Mouse (Mus musculus) hindbrain, embryonic 14.5 days (tissue): Measurements from ENCODE around the gene Sprn. TPM values are rescaled to one million over a fixed set of nuclear protein-coding genes. Genes with fewer than 3 reads are reported as not detected.

Experiments
- ATAC-seq: fragments of 200-750 bp; cut with Nextera tagmentation; 2 replicates; pipeline ENCODE4 v1.8.0; 2017; ENCODE audit warnings: moderate number of reproducible peaks, mild to moderate bottlenecking, moderate TSS enrichment, moderate library complexity; ENCODE audit not compliant: low FRiP score
- DNase-seq: peaks from one replicate; pipeline ENCODE4 v3.0.0-alpha.2; 2015; ENCODE audit warnings: low spot score
- H3K27ac ChIP-seq: fragments of 300-500 bp; sonication (generic); 2 replicates; pipeline ENCODE4 v1.5.1; 2014; ENCODE audit warnings: mild to moderate bottlenecking, moderate library complexity
- H3K27me3 ChIP-seq: fragments of 300-500 bp; sonication (generic); 2 replicates; pipeline ENCODE4 v1.6.1; 2014; ENCODE audit warnings: mild to moderate bottlenecking, low read length, mixed read lengths; ENCODE audit not compliant: control insufficient read depth, insufficient read depth
- H3K36me3 ChIP-seq: fragments of 300-500 bp; sonication (generic); replicated peaks from 2 replicates; pipeline ENCODE4 v1.6.1; 2014; ENCODE audit not compliant: control insufficient read depth, insufficient read depth
- H3K4me1 ChIP-seq: fragments of 300-500 bp; sonication (generic); replicated peaks from 2 replicates; pipeline ENCODE4 v1.6.1; 2014; ENCODE audit warnings: antibody characterized with exemption, low read length, mixed read lengths; ENCODE audit not compliant: control insufficient read depth, insufficient read depth
- H3K4me2 ChIP-seq: fragments of 300-500 bp; sonication (generic); replicated peaks from 2 replicates; pipeline ENCODE4 v1.6.1; 2014; ENCODE audit warnings: mild to moderate bottlenecking, moderate library complexity
- H3K4me3 ChIP-seq: fragments of 300-500 bp; sonication (generic); replicated peaks from 2 replicates; pipeline ENCODE4 v1.5.1; 2014; ENCODE audit warnings: mild to moderate bottlenecking, low read length
- H3K9ac ChIP-seq: fragments of 300-500 bp; sonication (generic); 2 replicates; pipeline ENCODE4 v1.6.1; 2014
- H3K9me3 ChIP-seq: fragments of 300-500 bp; sonication (generic); 2 replicates; pipeline ENCODE4 v1.6.1; 2016; ENCODE audit warnings: low read length; ENCODE audit not compliant: control insufficient read depth
- WGBS: fragments of 180-500 bp; shearing (Covaris S2); extraction: QIAGEN DNeasy Blood & Tissue Kit; methylation state at CpG from one replicate; pipeline ENCODE4 v1.1.7; 2014; 5-methylcytosine and 5-hydroxymethylcytosine counted together
- polyA plus RNA-seq: library from polyadenylated mRNA; unstranded; fragments of >200 nt; fragmentation: Nextera tagmentation; extraction: Ambion mirVana; gene quantifications from 2 replicates; pipeline ENCODE4 v1.2.1, GENCODE M21; 2014

The Sprn gene
- polyA plus RNA-seq, 1 experiment from 2014 or later, result 18.7 TPM

DNA sequence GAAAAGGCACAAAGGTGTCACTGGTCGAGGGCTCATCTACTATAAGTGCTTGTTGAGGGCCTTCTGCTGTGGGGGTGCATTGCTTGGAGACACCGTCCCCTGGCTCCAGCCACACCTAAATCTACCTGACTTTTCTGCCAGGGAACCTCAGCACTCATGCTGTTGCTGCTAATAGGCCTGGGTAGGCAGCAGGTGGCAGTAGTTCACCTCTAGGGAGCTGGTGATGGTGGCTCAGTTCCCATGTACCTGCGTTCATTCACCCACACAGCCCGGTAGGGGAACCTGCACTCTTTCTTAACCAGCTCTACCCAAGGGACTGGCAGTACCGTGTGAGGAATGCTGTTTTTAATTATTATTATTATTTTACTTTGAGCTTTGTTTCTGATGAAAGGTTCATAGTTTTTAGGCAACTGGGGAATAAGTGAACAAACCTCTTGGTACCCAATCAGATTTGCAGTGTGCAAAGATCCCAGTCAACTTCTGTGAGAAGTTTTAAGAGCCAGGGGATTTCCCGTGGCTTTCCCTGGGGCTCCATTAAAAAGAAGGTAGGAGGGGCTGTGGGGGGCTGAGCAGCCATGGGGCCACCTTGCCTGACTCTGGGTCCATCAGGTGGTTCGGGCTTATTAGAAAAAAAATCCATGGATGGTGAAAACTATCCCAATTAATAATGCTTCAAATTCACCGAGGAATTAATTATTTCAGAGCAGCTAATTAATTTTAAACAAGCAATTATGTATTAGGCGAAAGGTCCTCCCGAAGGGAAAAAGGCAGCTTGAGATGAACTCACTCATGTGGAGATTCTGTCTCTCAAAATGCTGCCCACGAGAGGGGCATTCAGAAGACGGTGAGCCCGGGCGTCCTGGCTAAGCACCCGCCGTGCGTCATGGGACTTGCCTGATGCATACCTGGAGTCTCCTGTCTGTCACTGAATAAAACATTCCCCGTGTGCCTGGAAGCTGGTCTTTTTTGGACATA lies 32.3 kb upstream of the Sprn start:
- no peak for ATAC-seq
- 61% methylated on average over 18 of the region's 18 CpGs for WGBS
- peak; percentile 26 for DNase-seq

DNA sequence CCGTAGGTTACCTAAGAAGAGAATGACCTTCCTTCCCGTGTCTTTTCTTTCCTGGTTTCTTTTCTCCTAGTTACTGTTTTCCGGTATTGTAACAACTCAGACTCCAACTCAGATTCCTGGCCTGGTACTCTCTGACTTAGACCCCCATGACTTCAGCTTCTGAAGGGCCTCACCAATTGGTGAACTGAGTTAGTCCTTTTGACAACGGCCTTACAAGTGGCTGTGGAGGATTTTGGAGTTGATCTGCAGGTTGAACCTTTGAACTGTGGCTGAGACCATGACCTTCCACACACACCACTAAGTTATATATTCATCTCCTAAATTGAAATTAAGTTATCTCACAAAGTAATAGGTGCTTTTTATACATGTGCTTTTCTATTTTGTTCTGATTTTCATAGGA lies 29.5 kb upstream of the Sprn start:
- H3K36me3 ChIP-seq, result no peaks in the 10 kb centered on the region
- no peaks in the 10 kb centered on the region for H3K27me3 ChIP-seq
- no peak for ATAC-seq
- no peak overlapping the region for H3K27ac ChIP-seq
- no peak overlapping the region for H3K4me2 ChIP-seq
- WGBS, result 89% methylated on average over 4 of the region's 4 CpGs
- DNase-seq, result no peak
- H3K4me3 ChIP-seq, result no peak overlapping the region
- no peaks in the 10 kb centered on the region for H3K4me1 ChIP-seq
- H3K9ac ChIP-seq, result no peak overlapping the region
- no peaks in the 10 kb centered on the region for H3K9me3 ChIP-seq

More for the DNA sequence above, 32.3 kb upstream of the Sprn start:
- Histone ChIP-seq H3K4me1 (no peaks in the 10 kb centered on the region), H3K4me2 (no peak overlapping the region), H3K27me3 (no peaks in the 10 kb centered on the region), H3K36me3 (no peaks in the 10 kb centered on the region), H3K9me3 (no peaks in the 10 kb centered on the region), H3K27ac (no peak overlapping the region), H3K9ac (no peak overlapping the region), H3K4me3 (no peak overlapping the region)

DNA sequence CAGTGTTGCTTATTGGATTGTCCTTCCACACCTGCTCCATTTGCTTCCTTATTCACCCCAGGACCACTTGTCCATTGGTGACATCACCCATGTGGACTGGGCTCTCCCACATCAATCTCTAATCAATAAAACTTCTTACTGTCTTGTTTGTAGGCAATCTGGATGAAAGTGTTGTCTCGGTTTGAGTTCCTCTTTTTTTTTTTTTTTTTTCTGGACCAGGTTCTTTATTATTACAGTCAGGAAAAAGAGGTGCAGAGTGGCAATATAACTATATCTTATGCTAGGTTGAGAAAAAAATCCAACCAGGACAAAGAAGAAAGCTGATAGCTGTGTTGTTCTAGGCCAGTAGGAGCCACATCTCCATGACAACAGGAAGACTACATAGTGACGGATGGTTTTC lies 26.0 kb upstream of the Sprn start:
- Histone ChIP-seq H3K9me3 (no peaks in the 10 kb centered on the region), H3K4me3 (no peak overlapping the region), H3K4me1 (no peaks in the 10 kb centered on the region), H3K27me3 (no peaks in the 10 kb centered on the region), H3K27ac (no peak overlapping the region), H3K4me2 (no peak overlapping the region), H3K9ac (no peak overlapping the region), H3K36me3 (no peaks in the 10 kb centered on the region)
- ATAC-seq (no peak), DNase-seq (no peak)
- WGBS, result 88% methylated on average over 2 of the region's 2 CpGs

DNA sequence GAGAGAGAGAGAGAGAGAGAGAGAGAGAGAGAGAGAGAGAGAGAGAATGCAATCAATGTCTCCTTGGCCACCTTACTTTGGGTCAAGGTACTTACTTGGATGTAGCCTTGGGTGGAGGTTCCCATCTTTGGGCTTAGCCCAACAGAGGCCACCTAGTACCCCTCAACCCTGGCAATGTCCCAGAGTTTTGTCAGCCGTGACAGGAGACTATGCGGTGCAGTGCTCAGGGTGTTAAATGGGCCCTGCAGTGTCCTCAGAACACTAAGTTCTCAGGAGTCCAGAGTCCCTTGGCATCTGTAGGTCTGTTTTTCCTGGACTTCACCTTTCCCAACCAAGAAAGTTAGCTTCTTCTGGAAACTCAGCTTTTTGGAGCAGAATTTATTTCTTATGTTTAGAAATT lies 24.5 kb upstream of the Sprn start:
- no peaks in the 10 kb centered on the region for H3K36me3 ChIP-seq
- no peak for ATAC-seq
- H3K9ac ChIP-seq, result no peak overlapping the region
- H3K27me3 ChIP-seq, result no peaks in the 10 kb centered on the region
- no peak overlapping the region for H3K4me3 ChIP-seq
- no peak for DNase-seq
- H3K4me2 ChIP-seq, result no peak overlapping the region
- WGBS, result 87% methylated on average over 2 of the region's 2 CpGs
- no peaks in the 10 kb centered on the region for H3K4me1 ChIP-seq
- no peaks in the 10 kb centered on the region for H3K9me3 ChIP-seq
- H3K27ac ChIP-seq, result no peak overlapping the region

DNA sequence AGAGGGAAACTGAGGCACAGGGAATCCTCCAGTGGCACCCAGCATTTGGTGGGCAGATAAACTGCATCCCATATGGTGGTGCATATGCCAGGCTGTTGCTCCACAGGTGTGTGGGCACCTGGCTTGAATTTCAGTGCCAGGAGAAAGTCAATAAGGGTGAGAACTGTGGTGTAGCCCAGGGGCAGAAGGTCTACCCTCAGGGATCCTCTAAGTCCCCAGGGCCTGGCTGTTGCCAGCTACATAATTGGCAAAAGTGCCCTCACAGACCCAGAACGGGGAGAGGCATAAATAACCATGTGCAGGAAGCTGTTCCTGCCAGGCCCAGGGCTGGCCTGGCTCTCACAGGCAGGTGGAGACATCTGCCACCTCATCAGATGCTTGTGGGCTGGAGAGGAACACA lies 18.3 kb upstream of the Sprn start, which contains the start of gene Olfr523:
Gene Olfr523 (plus strand): TSS at position 282 of the 400 bp plus-strand sequence.
- no peak for ATAC-seq
- no peaks in the 10 kb centered on the region for H3K27me3 ChIP-seq
- H3K9me3 ChIP-seq, result no peaks in the 10 kb centered on the region
- no peak within 1 kb of the TSS for H3K27ac ChIP-seq
- 55% methylated on average over 1 of the region's 1 CpGs for WGBS
- no peak within 1 kb of the TSS for H3K4me3 ChIP-seq
- H3K9ac ChIP-seq, result no peak within 1 kb of the TSS
- no peaks in the 10 kb centered on the region for H3K4me1 ChIP-seq
- no peak for DNase-seq
- H3K36me3 ChIP-seq, result no peaks in the 10 kb centered on the region
- H3K4me2 ChIP-seq, result no peak within 1 kb of the TSS

DNA sequence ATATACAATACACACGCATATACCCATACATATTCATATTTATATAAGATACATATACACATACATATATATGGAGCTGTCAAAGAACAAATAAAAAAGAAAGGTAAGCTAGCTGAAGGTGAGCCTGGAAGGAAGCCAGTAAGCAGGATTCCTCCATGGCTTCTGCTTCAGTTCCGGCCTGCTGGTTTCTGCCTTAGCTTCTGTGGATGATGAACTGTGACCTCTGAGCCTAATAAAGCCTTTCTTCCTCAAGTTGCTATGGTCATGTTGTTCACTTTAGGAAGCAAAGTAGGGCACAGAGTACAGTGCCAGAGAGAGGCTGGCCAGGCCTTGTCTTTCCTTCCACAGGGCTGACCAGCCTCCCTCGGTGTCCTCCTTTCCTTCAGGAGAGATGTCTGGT lies 16.2 kb upstream of the Sprn start:
- H3K27ac ChIP-seq, result no peak overlapping the region
- H3K36me3 ChIP-seq, result no peaks in the 10 kb centered on the region
- WGBS, result 94% methylated on average over 3 of the region's 3 CpGs
- no peak overlapping the region for H3K9ac ChIP-seq
- no peak overlapping the region for H3K4me3 ChIP-seq
- H3K4me2 ChIP-seq, result no peak overlapping the region
- DNase-seq (no peak), ATAC-seq (no peak)
- no peaks in the 10 kb centered on the region for H3K9me3 ChIP-seq
- H3K4me1 ChIP-seq, result no peaks in the 10 kb centered on the region
- H3K27me3 ChIP-seq, result no peaks in the 10 kb centered on the region

DNA sequence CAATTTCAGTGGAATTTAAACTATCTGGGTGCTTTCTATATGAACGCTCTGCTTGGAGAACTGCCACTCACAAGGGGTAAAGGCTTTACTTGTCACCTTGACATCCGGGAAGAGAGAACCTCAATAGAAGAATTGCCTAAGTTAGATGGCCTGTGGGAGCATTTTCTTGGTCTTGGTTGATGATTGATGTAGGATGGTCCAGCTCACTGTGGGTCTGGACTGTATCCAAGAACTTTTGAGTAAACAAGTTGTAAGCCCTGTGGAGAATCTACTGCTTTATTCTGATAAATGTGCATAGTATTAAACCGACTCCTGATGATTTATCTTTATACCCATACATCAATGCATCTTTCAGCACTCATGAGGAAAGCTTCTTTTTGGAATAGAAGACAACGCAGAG lies 14.7 kb upstream of the Sprn start:
- no peak overlapping the region for H3K9ac ChIP-seq
- H3K36me3 ChIP-seq, result no peaks in the 10 kb centered on the region
- DNase-seq (no peak), ATAC-seq (no peak)
- no peak overlapping the region for H3K4me3 ChIP-seq
- no peak overlapping the region for H3K27ac ChIP-seq
- H3K9me3 ChIP-seq, result no peaks in the 10 kb centered on the region
- H3K27me3 ChIP-seq, result no peaks in the 10 kb centered on the region
- no peaks in the 10 kb centered on the region for H3K4me1 ChIP-seq
- H3K4me2 ChIP-seq, result no peak overlapping the region
- 89% methylated on average over 4 of the region's 4 CpGs for WGBS

DNA sequence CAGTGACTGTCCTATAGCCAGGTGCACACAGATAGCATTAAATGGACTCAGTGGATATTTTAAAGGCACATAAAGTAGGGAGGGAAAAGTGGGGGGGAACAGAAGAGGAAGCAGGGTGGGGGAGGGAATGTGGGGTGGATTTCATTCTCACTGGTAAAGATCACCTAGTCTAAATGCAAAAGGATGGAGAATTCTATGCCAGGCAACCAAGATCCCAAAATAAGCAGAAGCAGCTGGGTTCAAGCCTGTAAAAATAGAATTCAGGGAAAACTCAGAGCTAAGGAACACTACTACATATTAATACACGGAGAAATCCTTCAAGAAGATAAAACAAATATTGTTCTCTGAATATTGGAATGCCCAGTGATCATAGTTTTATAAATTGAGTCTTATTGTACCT lies 13.3 kb upstream of the Sprn start:
- H3K27me3 ChIP-seq, result no peaks in the 10 kb centered on the region
- H3K4me1 ChIP-seq, result no peaks in the 10 kb centered on the region
- DNase-seq, result no peak
- no peak for ATAC-seq
- no peak overlapping the region for H3K4me3 ChIP-seq
- no peak overlapping the region for H3K27ac ChIP-seq
- no peak overlapping the region for H3K9ac ChIP-seq
- no peaks in the 10 kb centered on the region for H3K9me3 ChIP-seq
- H3K36me3 ChIP-seq, result no peaks in the 10 kb centered on the region
- H3K4me2 ChIP-seq, result no peak overlapping the region
- WGBS, result 82% methylated on average over 1 of the region's 1 CpGs

DNA sequence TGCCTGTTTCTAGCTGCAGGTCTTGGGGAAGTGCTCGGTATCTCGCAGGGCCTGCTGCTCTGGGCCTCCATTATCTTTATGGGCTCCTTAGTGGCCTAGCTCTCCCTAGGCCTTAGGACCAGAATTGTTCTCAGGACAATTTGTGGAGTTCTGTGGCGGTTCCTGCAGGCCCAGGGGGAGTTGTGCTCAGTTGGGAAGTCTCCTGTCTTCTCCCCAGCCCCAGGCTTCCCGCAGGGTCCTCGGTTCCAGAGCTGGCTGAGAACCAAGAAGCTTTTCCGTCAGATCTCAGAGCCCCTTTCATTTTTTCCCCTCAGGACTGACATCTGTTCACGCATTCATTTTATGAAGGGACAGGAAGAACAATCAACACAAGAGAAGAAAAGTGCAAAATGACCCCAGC lies 10.0 kb upstream of the Sprn start, which contains the start of gene Olfr522:
Gene Olfr522 (minus strand): TSS at position 101 of the 400 bp plus-strand sequence.
- WGBS, result 75% methylated on average over 7 of the region's 7 CpGs
- H3K9me3 ChIP-seq, result no peaks in the 10 kb centered on the region
- no peaks in the 10 kb centered on the region for H3K4me1 ChIP-seq
- H3K4me2 ChIP-seq, result no peak within 1 kb of the TSS
- H3K36me3 ChIP-seq, result no peaks in the 10 kb centered on the region
- H3K9ac ChIP-seq, result no peak within 1 kb of the TSS
- H3K27me3 ChIP-seq, result no peaks in the 10 kb centered on the region
- DNase-seq (no peak), ATAC-seq (no peak)
- no peak within 1 kb of the TSS for H3K4me3 ChIP-seq
- H3K27ac ChIP-seq, result no peak within 1 kb of the TSS
